Mouse (Mus musculus) CH12.LX (cell line): Measurements from ENCODE around the gene Mtfp1. TPM values are rescaled to one million over a fixed set of nuclear protein-coding genes. Genes with fewer than 3 reads are reported as not detected.
"Not testable (repeated sequence)": the region's sequence is repeated elsewhere in the genome, so short reads cannot be mapped to it uniquely, and the experiment has no call there.

Source experiments
- DNase-seq: peaks from one replicate; pipeline ENCODE4 v3.0.0-alpha.2; 2013; ENCODE audit errors: extremely low read depth
- H3K27ac ChIP-seq: 2 replicates; pipeline ENCODE4 v1.5.1; 2012; ENCODE audit warnings: low read depth, mild to moderate bottlenecking, control low read depth, moderate library complexity; ENCODE audit not compliant: insufficient read depth
- H3K27me3 ChIP-seq: replicated peaks from 2 replicates; pipeline ENCODE3; 2012; ENCODE audit warnings: inconsistent platforms
- H3K36me3 ChIP-seq, 2 experiments: replicated peaks in 1 of 2; 2 replicates each; pipeline versions ENCODE3 to v1.6.1; 2012; ENCODE audit warnings: inconsistent platforms in 1 of 2, low read length in 1 of 2, mild to moderate bottlenecking in 1 of 2, mixed read lengths in 1 of 2, moderate library complexity in 1 of 2; ENCODE audit not compliant: control insufficient read depth in 1 of 2, insufficient read depth in 1 of 2
- H3K4me1 ChIP-seq, 2 experiments: 2 replicates each; pipeline ENCODE4 v1.6.1; 2012; ENCODE audit warnings: inconsistent platforms in 1 of 2, moderate library complexity in 1 of 2; ENCODE audit not compliant: insufficient read depth in 2 of 2, control insufficient read depth in 1 of 2
- H3K4me2 ChIP-seq: 2 replicates; pipeline ENCODE4 v1.6.1; 2012; ENCODE audit warnings: low read depth, mild to moderate bottlenecking, control low read depth; ENCODE audit not compliant: poor library complexity, insufficient read depth, severe bottlenecking
- H3K4me3 ChIP-seq, 3 experiments: fragments of 150-350 bp in 1 of 3; sonication (generic) in 1 of 3; replicated peaks in 1 of 3; 2 replicates each; pipeline versions ENCODE3 to v1.5.1; 2011 to 2012; ENCODE audit warnings: low read depth in 2 of 3, low read length in 2 of 3, mild to moderate bottlenecking in 2 of 3, moderate library complexity in 2 of 3, control low read depth in 1 of 3, improper control_type of control experiment in 1 of 3, inconsistent platforms in 1 of 3, mixed read lengths in 1 of 3; ENCODE audit not compliant: poor library complexity in 1 of 3
- H3K79me2 ChIP-seq: replicated peaks from 2 replicates; pipeline ENCODE4 v1.6.1; 2012; ENCODE audit warnings: mild to moderate bottlenecking, moderate library complexity; ENCODE audit not compliant: control insufficient read depth, poor library complexity, insufficient read depth, severe bottlenecking; ENCODE audit errors: extremely low read depth
- H3K9ac ChIP-seq: 2 replicates; pipeline ENCODE4 v1.6.1; 2012; ENCODE audit warnings: low read depth, mild to moderate bottlenecking, control low read depth, moderate library complexity; ENCODE audit not compliant: insufficient read depth
- H3K9me3 ChIP-seq: replicated peaks from 2 replicates; pipeline ENCODE3; 2012; ENCODE audit warnings: low read length, inconsistent platforms, mixed read lengths
- CHD2 ChIP-seq: IDR thresholded peaks from 2 replicates; pipeline ENCODE4 v1.6.1; 2011; ENCODE audit warnings: low read length, improper control_type of control experiment
- CTCF ChIP-seq, 2 experiments: IDR thresholded peaks in 1 of 2; conservative IDR thresholded peaks in 1 of 2; 2 replicates each; pipeline ENCODE4 v1.5.1; 2011 to 2012; ENCODE audit warnings: low read depth in 2 of 2, low read length in 2 of 2, improper control_type of control experiment in 1 of 2, inconsistent platforms in 1 of 2, mild to moderate bottlenecking in 1 of 2, moderate library complexity in 1 of 2
- E2F4 ChIP-seq: IDR thresholded peaks from 2 replicates; pipeline ENCODE4 v1.6.1; 2011; ENCODE audit warnings: low read depth, low read length, improper control_type of control experiment; ENCODE audit not compliant: insufficient replicate concordance
- ELF1 ChIP-seq: IDR thresholded peaks from 2 replicates; pipeline ENCODE4 v1.6.1; 2014; ENCODE audit warnings: low read depth, mild to moderate bottlenecking, inconsistent platforms, low read length, improper control_type of control experiment
- EP300 ChIP-seq: IDR thresholded peaks from 2 replicates; pipeline ENCODE4 v1.6.1; 2011; ENCODE audit warnings: low read length, improper control_type of control experiment
- GABPA ChIP-seq: IDR thresholded peaks from 2 replicates; pipeline ENCODE4 v1.6.1; 2012; ENCODE audit warnings: low read depth, low read length, improper control_type of control experiment, inconsistent platforms; ENCODE audit not compliant: insufficient replicate concordance
- HCFC1 ChIP-seq: IDR thresholded peaks from 2 replicates; pipeline ENCODE4 v1.6.1; 2012; ENCODE audit warnings: low read depth, mild to moderate bottlenecking, inconsistent platforms, low read length, improper control_type of control experiment
- JUN ChIP-seq: IDR thresholded peaks from 2 replicates; pipeline ENCODE4 v1.6.1; 2011; ENCODE audit warnings: low read depth, mild to moderate bottlenecking, low read length, improper control_type of control experiment, moderate library complexity; ENCODE audit not compliant: insufficient read depth
- JUND ChIP-seq: conservative IDR thresholded peaks from 2 replicates; pipeline ENCODE4 v1.6.1; 2011; ENCODE audit warnings: low read depth, low read length, improper control_type of control experiment
- MAX ChIP-seq: IDR thresholded peaks from 2 replicates; pipeline ENCODE4 v1.6.1; 2011; ENCODE audit warnings: low read length, improper control_type of control experiment
- MAZ ChIP-seq: IDR thresholded peaks from 2 replicates; pipeline ENCODE4 v1.6.1; 2012; ENCODE audit warnings: low read depth, mild to moderate bottlenecking, inconsistent platforms, low read length, improper control_type of control experiment, moderate library complexity
- MYC ChIP-seq: IDR thresholded peaks from 2 replicates; pipeline ENCODE4 v1.6.1; 2011; ENCODE audit warnings: low read depth, mild to moderate bottlenecking, improper control_type of control experiment, low read length
- NELFE ChIP-seq: IDR thresholded peaks from 2 replicates; pipeline ENCODE4 v1.6.1; 2011; ENCODE audit warnings: low read depth, low read length, improper control_type of control experiment
- POLR2AphosphoS2 ChIP-seq: IDR thresholded peaks from 2 replicates; pipeline ENCODE4 v1.6.1; 2011; ENCODE audit warnings: low read depth, low read length, improper control_type of control experiment
- SIN3A ChIP-seq: IDR thresholded peaks from 2 replicates; pipeline ENCODE4 v1.6.1; 2012; ENCODE audit warnings: low read length, improper control_type of control experiment, inconsistent platforms
- TBP ChIP-seq: conservative IDR thresholded peaks from 2 replicates; pipeline ENCODE4 v1.6.1; 2011; ENCODE audit warnings: low read depth, low read length, improper control_type of control experiment
- ZC3H11A ChIP-seq: IDR thresholded peaks from 2 replicates; pipeline ENCODE4 v1.6.1; 2012; ENCODE audit warnings: low read depth, mild to moderate bottlenecking, inconsistent platforms, low read length, improper control_type of control experiment
- ZKSCAN1 ChIP-seq: IDR thresholded peaks from 2 replicates; pipeline ENCODE4 v1.6.1; 2012; ENCODE audit warnings: low read depth, inconsistent platforms, low read length, improper control_type of control experiment, borderline replicate concordance
- ZNF384 ChIP-seq: IDR thresholded peaks from 2 replicates; pipeline ENCODE4 v1.6.1; 2012; ENCODE audit warnings: low read depth, low read length, improper control_type of control experiment, inconsistent platforms
- dilution Hi-C: fragments of 300-500 bp; cut with MboI; formaldehyde crosslinking; loops from 2 replicates; pipeline ENCODE4 v1.14.3; 2020; ENCODE audit warnings: low sequenced_read_pairs; ENCODE audit not compliant: extremely low pct_unique_long_range_greater_than_20kb, extremely low pct_ligation_motif_present
- in situ Hi-C: fragments of 300-500 bp; cut with MboI; formaldehyde crosslinking; loops from 3 replicates; pipeline ENCODE4 v1.14.3; 2019; ENCODE audit warnings: low sequenced_read_pairs, low pct_ligation_motif_present, low pct_unique_long_range_greater_than_20kb, mixed read lengths
- polyA plus RNA-seq: library from polyadenylated mRNA; unstranded; fragments of >175 nt; gene quantifications from 2 replicates; pipeline ENCODE4 v1.2.1, GENCODE M21; 2012; ENCODE audit warnings: low read depth; ENCODE audit not compliant: insufficient read length
- total RNA-seq, 2 experiments: library from RNA; depleted of rRNA; stranded (reverse); fragments of 300-350 nt in 1 of 2; fragments of >200 nt in 1 of 2; gene quantifications; 2 replicates each; pipeline ENCODE4 v1.2.3; 2012 to 2014

Gene Mtfp1
- total and polyA plus RNA-seq, 3 experiments = 22.1 to 30.0 (median 27.7) TPM

DNA sequence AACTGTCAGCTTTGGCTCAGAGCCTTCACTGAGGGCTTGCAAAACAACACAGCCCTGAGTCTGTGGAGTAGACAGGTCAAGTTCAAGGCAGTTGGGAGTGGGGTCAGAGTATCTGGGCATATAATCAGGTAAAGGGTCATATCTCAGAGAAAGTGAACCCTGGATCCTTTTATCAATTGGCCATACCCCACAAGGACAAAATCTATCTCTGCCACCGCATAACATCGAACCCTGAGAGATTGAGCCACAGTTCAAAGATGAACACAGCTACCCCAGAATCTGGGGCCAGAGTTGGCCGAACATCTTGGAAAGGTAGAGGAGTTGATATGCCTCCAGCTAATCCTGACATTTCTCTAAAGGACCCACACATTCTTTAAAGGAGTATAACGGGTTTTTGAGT lies 16.8 kb upstream of the Mtfp1 start:
- no peak overlapping the region for H3K4me2 ChIP-seq
- no peaks in the 10 kb centered on the region for H3K4me1 ChIP-seq
- no peak overlapping the region for H3K9ac ChIP-seq
- peaks cover 57 to 87% of the 10 kb centered on the region in 2 experiments for H3K36me3 ChIP-seq
- no peaks in the 10 kb centered on the region for H3K27me3 ChIP-seq
- no peaks in the 10 kb centered on the region for H3K79me2 ChIP-seq
- H3K4me3 ChIP-seq = no peak overlapping the region
- TF ChIP-seq POLR2AphosphoS2 (no peak), HCFC1 (no peak), MAX (no peak), MAZ (no peak), CHD2 (no peak), MYC (no peak), JUN (no peak), ZKSCAN1 (no peak), JUND (no peak), E2F4 (no peak), NELFE (no peak), ELF1 (no peak), SIN3A (no peak)
- DNase-seq = no peak
- in situ Hi-C loops (no loop called here), dilution Hi-C loops (no loop called here)
- H3K9me3 ChIP-seq = no peaks in the 10 kb centered on the region
- H3K27ac ChIP-seq = no peak overlapping the region

DNA sequence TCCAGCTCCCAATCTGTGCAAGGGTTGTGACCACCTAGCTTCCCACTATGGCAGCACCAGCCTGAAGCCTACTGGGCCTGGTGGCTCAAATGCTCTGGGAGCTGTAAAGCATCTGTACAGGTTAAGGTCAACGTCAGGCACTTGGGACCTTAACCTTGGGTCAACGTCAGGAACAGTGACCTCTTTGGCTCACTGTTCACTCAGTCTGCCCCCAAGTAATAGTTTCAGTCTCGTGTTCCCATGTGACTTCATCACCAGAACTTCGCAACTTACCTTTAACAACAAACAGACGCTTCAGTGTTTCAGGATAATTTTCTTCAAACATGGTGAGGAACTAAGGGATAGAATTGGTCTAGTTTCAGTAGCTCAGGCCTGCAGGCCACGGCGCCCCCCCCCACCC lies 13.4 kb upstream of the Mtfp1 start:
- Histone ChIP-seq H3K27ac (no peak overlapping the region), H3K9me3 (no peaks in the 10 kb centered on the region), H3K79me2 (no peaks in the 10 kb centered on the region), H3K4me2 (no peak overlapping the region), H3K4me3 (no peak overlapping the region), H3K4me1 (no peaks in the 10 kb centered on the region), H3K36me3 (peaks cover 63 to 89% of the 10 kb centered on the region in 2 experiments), H3K27me3 (no peaks in the 10 kb centered on the region), H3K9ac (no peak overlapping the region)
- in situ Hi-C loops = no loop called here
- DNase-seq = no peak
- TF ChIP-seq EP300 (no peak), MAX (no peak), TBP (no peak), CTCF (conservative IDR thresholded peaks at IDR 0.05 in 1 of 2, IDR thresholded peaks at IDR 0.05 in 1 of 2; ENCODE audit: low read depth in 2 of 2, low read length in 2 of 2) (no peak), ZNF384 (no peak), GABPA (no peak), ZC3H11A (no peak), POLR2AphosphoS2 (no peak)
- dilution Hi-C loops = no loop called here

DNA sequence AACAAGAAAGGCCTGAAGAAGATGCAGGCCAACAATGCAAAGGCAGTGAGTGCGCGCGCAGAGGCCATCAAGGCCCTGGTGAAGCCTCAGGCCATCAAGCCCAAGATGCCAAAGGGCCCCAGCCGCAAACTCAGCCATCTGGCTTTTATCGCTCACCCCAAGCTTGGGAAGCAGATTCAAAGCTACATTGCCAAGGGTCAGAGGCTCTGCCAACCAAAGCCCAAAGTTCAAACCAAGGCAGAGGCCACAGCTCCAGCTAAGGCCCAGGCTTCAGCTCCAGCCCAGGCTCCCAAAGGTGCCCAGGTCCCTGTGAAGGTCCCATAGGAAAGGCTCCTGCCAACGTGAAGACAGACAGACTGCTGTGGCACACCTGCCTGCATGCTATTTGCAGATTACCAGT lies 12.7 kb upstream of the Mtfp1 start:
- H3K4me2 ChIP-seq, H3K27ac ChIP-seq, in situ Hi-C loops, H3K4me3 ChIP-seq, DNase-seq, H3K79me2 ChIP-seq, dilution Hi-C loops, H3K9me3 ChIP-seq, H3K9ac ChIP-seq, H3K4me1 ChIP-seq, H3K27me3 ChIP-seq: not testable (repeated sequence)
- peaks cover 66 to 89% of the 10 kb centered on the region in 2 experiments for H3K36me3 ChIP-seq
